Mouse (Mus musculus) lung, postnatal 0 days (tissue): ENCODE results near the gene Gm20388.

ENCODE experiments used
- CTCF ChIP-seq: IDR thresholded peaks from 2 replicates; pipeline ENCODE4 v1.5.1; 2016; ENCODE audit warnings: antibody characterized with exemption, mild to moderate bottlenecking
- EP300 ChIP-seq: IDR thresholded peaks from 2 replicates; pipeline ENCODE4 v1.6.1; 2016; ENCODE audit warnings: antibody characterized with exemption, mild to moderate bottlenecking, control low read depth

DNA sequence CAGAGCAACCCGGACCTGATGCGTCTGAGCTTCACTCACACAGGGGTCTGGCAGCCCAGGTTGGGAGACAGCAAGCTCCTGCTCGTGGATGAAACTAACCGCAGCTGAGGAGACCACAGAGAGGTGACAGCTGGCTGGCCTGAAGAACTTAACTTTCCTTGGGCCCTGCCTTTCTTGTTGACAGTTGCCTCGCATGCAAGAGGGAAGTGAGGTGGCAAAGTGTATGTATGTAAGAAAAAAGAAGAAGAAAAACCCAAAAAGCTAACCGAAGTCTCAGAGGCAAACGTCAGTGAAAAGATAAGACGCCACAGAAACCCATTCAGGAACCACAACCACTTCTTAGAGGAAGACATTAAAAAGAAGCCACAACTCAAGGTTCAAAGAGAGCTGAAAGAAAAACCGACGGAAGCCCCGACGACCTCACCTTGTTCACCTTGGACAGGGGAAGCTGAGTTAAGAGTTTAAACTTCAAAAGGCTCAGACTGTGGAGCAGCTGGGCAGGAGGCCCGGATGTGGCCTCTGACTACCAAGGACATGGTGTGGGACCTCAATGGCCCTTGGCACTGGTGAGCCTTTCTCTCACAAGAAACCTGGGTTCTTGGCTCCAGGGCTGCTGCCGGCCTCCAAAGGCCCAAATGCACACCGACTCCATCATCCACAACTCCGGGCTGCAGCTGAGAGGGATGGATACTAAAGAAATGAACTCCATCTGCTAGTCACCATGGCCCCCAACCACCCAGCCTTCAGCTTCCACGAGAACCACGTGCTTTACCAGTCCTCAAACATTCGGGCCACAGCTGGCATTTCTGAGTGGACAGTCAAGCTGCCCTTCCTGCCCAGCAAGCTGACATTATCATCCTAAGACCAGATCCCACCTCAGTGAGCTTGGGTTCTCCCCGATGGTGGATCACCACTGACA, 1740.0 kb downstream of the Gm20388 start:
- TF ChIP-seq CTCF: no peak
- TF ChIP-seq EP300: no peak
